Mouse (Mus musculus) heart, postnatal 25 days (tissue): Measurements from ENCODE around the gene 9130008F23Rik. TPM values are rescaled to one million over a fixed set of nuclear protein-coding genes. Genes with fewer than 3 reads are reported as not detected.

Experiments used
- DNase-seq: peaks from one replicate; pipeline ENCODE4 v3.0.0; 2022; ENCODE audit warnings: low spot score
- intact Hi-C: fragments of 180-260 bp; cut with DNase I; formaldehyde crosslinking; loops from one replicate; pipeline ENCODE4 v1.15.1; 2025
- total RNA-seq, 2 experiments: library from RNA; stranded (reverse); gene quantifications; 2 replicates each; pipeline ENCODE4 v1.2.3; 2021

The 9130008F23Rik gene
- total RNA-seq = 1 to 10 TPM in 1 of 2 experiments, under 1 TPM in 1; 0.88 to 1.1 TPM

GRCm38 (mm10) chr17:40879924-40880691 is at the start of gene 9130008F23Rik:
TSS of gene 9130008F23Rik (minus strand) at chr17:40880559.
- intact Hi-C loops = no loop called here
- peak; percentile 31 for DNase-seq

- intact Hi-C loops = no loop called here
- DNase-seq = no peak
Measured at GRCm38 (mm10) chr17:40915499-40915898, 35.1 kb upstream of the 9130008F23Rik start.

- no peak for DNase-seq
- intact Hi-C loops = no loop called here
Measured at GRCm38 (mm10) chr17:40914250-40914649, 33.9 kb upstream of the 9130008F23Rik start, which contains the start of gene Glyatl3. TSS of gene Glyatl3 (minus strand) at chr17:40914350.

GRCm38 (mm10) chr17:40904721-40905154 is 24.4 kb upstream of the 9130008F23Rik start:
- no peak for DNase-seq
- intact Hi-C loops = no loop called here

- intact Hi-C loops = no loop called here
- no peak for DNase-seq
Measured at GRCm38 (mm10) chr17:40904056-40904597, 23.8 kb upstream of the 9130008F23Rik start.

- intact Hi-C loops = no loop called here
- no peak for DNase-seq
Measured at GRCm38 (mm10) chr17:40903345-40903744, 23.0 kb upstream of the 9130008F23Rik start.

- DNase-seq = no peak
- intact Hi-C loops = no loop called here
Measured at GRCm38 (mm10) chr17:40899783-40900363, 19.5 kb upstream of the 9130008F23Rik start.

GRCm38 (mm10) chr17:40896863-40897262 is 16.5 kb upstream of the 9130008F23Rik start:
- intact Hi-C loops = loop anchor here (1.0 to 2.0 kb wide), 2 partner anchors 60 to 72 kb away; no protein-coding TSS in a partner anchor
- no peak for DNase-seq

GRCm38 (mm10) chr17:40887849-40888536 is 7.6 kb upstream of the 9130008F23Rik start:
- intact Hi-C loops = no loop called here
- DNase-seq = no peak

- intact Hi-C loops = no loop called here
- DNase-seq = no peak
Measured at GRCm38 (mm10) chr17:40885155-40885554, 4.8 kb upstream of the 9130008F23Rik start.

- no peak for DNase-seq
- intact Hi-C loops = no loop called here
Measured at GRCm38 (mm10) chr17:40882172-40882571, 1.8 kb upstream of the 9130008F23Rik start.

- intact Hi-C loops = no loop called here
- DNase-seq = no peak
Measured at GRCm38 (mm10) chr17:40879528-40879923, 833 bp downstream of the 9130008F23Rik start.

GRCm38 (mm10) chr17:40877741-40878140 is 2.6 kb downstream of the 9130008F23Rik start:
- DNase-seq = no peak
- intact Hi-C loops = loop anchor here (1.0 kb wide), 1 partner anchor 9 kb away; no protein-coding TSS in a partner anchor

GRCm38 (mm10) chr17:40875568-40875967 is 4.8 kb downstream of the 9130008F23Rik start:
- no peak for DNase-seq
- intact Hi-C loops = no loop called here

GRCm38 (mm10) chr17:40874701-40875100 is 5.7 kb downstream of the 9130008F23Rik start:
- no peak for DNase-seq
- intact Hi-C loops = no loop called here

GRCm38 (mm10) chr17:40873582-40874011 is 6.8 kb downstream of the 9130008F23Rik start:
- intact Hi-C loops = no loop called here
- no peak for DNase-seq

- intact Hi-C loops = no loop called here
- no peak for DNase-seq
Measured at GRCm38 (mm10) chr17:40872626-40873025, 7.7 kb downstream of the 9130008F23Rik start.

GRCm38 (mm10) chr17:40868952-40869747 is 11.2 kb downstream of the 9130008F23Rik start:
- intact Hi-C loops = loop anchor here (1.0 kb wide), 1 partner anchor 8 kb away; no protein-coding TSS in a partner anchor
- no peak for DNase-seq

- intact Hi-C loops = no loop called here
- DNase-seq = no peak
Measured at GRCm38 (mm10) chr17:40855065-40855464, 25.3 kb downstream of the 9130008F23Rik start.
